Mouse (Mus musculus) limb, embryonic 10.5 days (tissue): ENCODE data around the gene Mettl26. TPM values are rescaled to one million over a fixed set of nuclear protein-coding genes. Genes with fewer than 3 reads are reported as not detected.

ENCODE experiments used
- DNase-seq: peaks from one replicate; pipeline ENCODE4 v3.0.0-alpha.2; 2017; ENCODE audit warnings: low spot score
- H3K27ac ChIP-seq: fragments of 300-500 bp; sonication (generic); 2 replicates; pipeline ENCODE4 v1.5.1; 2016; ENCODE audit warnings: mild to moderate bottlenecking
- H3K27me3 ChIP-seq: fragments of 300-500 bp; sonication (generic); 2 replicates; pipeline ENCODE4 v1.6.1; 2016; ENCODE audit warnings: low read depth, mild to moderate bottlenecking; ENCODE audit not compliant: poor library complexity, severe bottlenecking
- H3K36me3 ChIP-seq: fragments of 300-500 bp; sonication (generic); 2 replicates; pipeline ENCODE4 v1.6.1; 2016; ENCODE audit warnings: mild to moderate bottlenecking, moderate library complexity
- H3K4me1 ChIP-seq: fragments of 300-500 bp; sonication (generic); 2 replicates; pipeline ENCODE4 v1.6.1; 2016
- H3K4me3 ChIP-seq: fragments of 300-500 bp; sonication (generic); 2 replicates; pipeline ENCODE4 v1.5.1; 2016; ENCODE audit warnings: mild to moderate bottlenecking, moderate library complexity
- H3K9me3 ChIP-seq: fragments of 300-500 bp; sonication (generic); replicated peaks from 2 replicates; pipeline ENCODE4 v1.6.1; 2016; ENCODE audit warnings: mild to moderate bottlenecking
- WGBS: fragments of 180-500 bp; shearing (Covaris S2); methylation state at CpG from one replicate; pipeline ENCODE4 v1.1.7; 2016; 5-methylcytosine and 5-hydroxymethylcytosine counted together
- polyA plus RNA-seq: library from polyadenylated mRNA; unstranded; fragments of >200 nt; fragmentation: Nextera tagmentation; extraction: Ambion mirVana; gene quantifications from 2 replicates; pipeline ENCODE4 v1.2.1, GENCODE M21; 2016

The Mettl26 gene
- polyA plus RNA-seq, 1 experiment from 2014 or later, result 69.6 TPM

DNA sequence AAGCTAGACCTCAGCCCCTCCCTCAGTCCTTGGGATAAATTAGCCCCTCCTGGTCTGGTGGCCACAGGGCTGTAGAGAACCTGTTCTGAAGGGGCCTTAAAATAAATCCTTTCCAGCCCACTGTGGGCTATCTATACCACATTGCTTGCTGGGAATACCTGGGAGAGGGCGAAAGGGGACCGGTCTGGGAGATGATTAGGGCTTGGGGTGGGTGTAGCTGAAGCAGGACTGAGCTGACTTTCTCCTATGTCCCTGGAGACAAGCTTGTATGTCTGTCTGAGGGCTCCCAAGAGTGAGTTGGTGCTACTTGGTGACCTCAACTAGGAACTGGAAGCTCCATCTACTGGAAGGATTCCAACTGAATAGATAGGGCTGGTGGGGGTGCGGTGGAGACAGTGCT lies 2.2 kb downstream of the Mettl26 start:
- WGBS, result 91% methylated on average over 3 of the region's 3 CpGs
- Histone ChIP-seq H3K4me1 (peaks cover 77% of the 10 kb centered on the region), H3K4me3 (peak overlapping the region; percentile 92), H3K36me3 (peaks cover 36% of the 10 kb centered on the region), H3K9me3 (no peaks in the 10 kb centered on the region), H3K27me3 (no peaks in the 10 kb centered on the region), H3K27ac (no peak overlapping the region)
- no peak for DNase-seq

DNA sequence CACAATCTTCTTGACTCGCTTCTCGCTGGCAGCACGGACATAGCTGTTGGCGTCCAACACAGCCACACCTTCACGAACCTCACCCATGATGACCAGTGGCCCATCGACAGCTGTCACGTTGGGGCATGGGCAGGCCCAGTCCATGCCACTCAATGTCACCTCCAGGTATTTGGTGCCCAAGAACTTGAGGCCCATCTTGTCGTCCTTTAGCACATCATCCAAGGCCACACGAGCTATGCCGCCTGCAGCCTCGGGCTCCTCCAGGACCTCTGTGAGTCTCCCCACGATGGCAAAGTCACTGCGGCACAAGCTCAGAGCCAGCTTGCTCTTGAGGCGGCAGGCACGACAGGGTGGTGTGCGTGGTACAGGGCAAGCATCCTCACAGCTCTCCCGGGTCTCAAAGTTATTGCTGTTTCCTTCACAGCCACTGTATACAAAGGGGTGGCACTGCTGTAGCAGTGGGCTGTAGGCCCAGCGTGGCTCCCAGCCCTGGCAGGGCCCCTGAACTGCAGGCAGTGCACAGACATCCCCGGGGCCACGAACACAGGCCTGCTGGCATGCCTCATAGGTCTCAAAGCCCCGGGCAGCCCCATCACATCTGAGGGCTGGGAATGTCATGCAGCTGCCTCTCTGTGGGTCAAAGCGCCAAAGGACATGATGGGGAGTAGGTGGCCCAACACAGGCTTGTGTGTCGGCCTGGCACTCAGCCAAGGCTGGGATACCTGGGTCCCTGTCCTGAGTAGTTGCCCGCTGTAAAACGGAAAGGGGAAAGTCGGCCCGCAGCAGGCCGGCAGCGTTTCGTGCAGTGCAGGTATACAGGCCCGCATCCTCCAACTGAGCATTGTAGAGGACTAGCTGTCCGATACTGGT lies 3.1 kb downstream of the Mettl26 start:
- peaks cover 86% of the 10 kb centered on the region for H3K4me1 ChIP-seq
- peak overlapping the region; percentile 25; the same call in 1 of the 2 replicates for H3K27ac ChIP-seq
- H3K27me3 ChIP-seq, result no peaks in the 10 kb centered on the region
- no peaks in the 10 kb centered on the region for H3K9me3 ChIP-seq
- 0 out of 2 replicates have a peak overlapping the region, but pooled peaks have one; percentile 10 for H3K4me3 ChIP-seq
- H3K36me3 ChIP-seq, result peaks cover 46% of the 10 kb centered on the region
- WGBS, result 95% methylated on average over 32 of the region's 32 CpGs
- peak; percentile 30 for DNase-seq

DNA sequence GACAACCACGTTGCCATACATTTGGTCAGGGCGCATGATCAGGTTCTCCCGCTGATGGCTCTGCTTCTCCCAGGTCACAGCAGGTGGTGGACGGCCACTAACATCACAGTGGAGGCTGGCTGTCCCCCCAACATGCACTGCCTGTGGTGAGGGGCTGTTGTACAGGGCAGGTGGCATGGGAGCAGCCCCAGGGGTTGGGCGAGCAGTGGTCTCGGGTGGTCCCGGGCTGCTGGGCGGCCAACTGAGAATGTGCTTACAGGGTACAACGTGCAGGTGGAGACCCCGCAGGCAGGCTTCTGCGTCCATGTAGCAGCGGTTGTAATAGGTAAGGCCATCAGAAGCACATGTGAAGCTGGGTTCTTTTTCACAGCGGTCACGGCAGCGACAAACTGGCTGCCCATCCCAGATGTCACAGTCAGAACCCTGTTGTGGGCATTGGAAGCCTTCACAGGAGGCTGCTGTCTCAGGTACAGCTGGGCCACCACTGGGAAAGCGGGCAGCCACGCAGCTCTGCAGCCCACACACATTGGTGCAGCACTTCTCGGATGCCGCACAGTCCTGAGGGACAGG lies 3.8 kb downstream of the Mettl26 start:
- DNase-seq, result peak; percentile 27
- peaks cover 53% of the 10 kb centered on the region for H3K36me3 ChIP-seq
- 0 out of 2 replicates have a peak overlapping the region, but pooled peaks have one; percentile 10 for H3K4me3 ChIP-seq
- 91% methylated on average over 19 of the region's 19 CpGs for WGBS
- peaks cover 86% of the 10 kb centered on the region for H3K4me1 ChIP-seq
- H3K27me3 ChIP-seq, result no peaks in the 10 kb centered on the region
- H3K27ac ChIP-seq, result peak overlapping the region; percentile 25; the same call in 1 of the 2 replicates
- H3K9me3 ChIP-seq, result no peaks in the 10 kb centered on the region

DNA sequence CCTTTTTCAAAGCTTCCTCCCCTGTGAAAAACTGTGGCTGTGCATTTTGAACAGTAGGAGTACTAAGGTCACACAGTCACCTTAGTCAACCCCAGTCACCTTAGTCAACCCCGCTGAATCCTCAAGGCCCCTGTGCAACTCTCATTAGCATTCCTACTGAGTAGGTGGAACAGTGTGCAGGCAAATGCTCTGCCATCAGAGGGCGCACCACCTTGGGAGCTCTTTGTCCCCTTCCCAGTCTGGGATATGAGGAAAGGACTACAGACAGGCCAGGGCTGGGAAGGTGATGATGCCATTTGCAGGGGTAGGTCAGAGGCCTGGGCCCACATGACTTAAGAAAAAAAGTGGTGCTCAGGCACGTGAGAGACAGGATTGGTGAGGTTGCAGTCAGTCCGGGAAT lies 4.4 kb downstream of the Mettl26 start:
- Histone ChIP-seq H3K36me3 (peaks cover 58% of the 10 kb centered on the region), H3K27ac (0 out of 2 replicates have a peak overlapping the region, but pooled peaks have one; percentile 79), H3K27me3 (no peaks in the 10 kb centered on the region), H3K4me1 (peaks cover 85% of the 10 kb centered on the region), H3K9me3 (no peaks in the 10 kb centered on the region), H3K4me3 (no peak overlapping the region)
- DNase-seq, result peak; percentile 45
- WGBS, result 51% methylated on average over 4 of the region's 4 CpGs

DNA sequence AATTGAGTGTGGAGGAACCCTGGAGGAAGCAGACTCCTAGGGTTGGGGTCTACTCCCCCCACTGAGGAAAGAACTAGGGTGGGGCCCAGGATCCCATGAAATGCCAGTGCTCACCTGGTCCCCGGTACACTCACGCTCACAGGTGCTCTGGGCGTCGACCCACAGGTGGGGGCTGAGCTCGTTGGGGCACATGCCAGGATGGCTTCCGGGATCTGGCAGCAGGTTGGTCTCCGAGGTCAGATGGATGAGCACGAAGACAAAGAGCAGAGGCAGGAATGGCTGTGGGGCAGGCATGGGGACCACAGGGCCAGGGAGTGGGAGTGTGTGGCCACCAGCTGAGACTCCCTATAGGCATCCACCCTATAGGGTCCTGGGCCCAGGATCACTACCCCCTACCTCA lies 4.9 kb downstream of the Mettl26 start:
- peak overlapping the region; percentile 79 for H3K27ac ChIP-seq
- no peaks in the 10 kb centered on the region for H3K27me3 ChIP-seq
- peak; percentile 30 for DNase-seq
- 78% methylated on average over 8 of the region's 8 CpGs for whole genome bisulfite sequencing
- H3K9me3 ChIP-seq, result no peaks in the 10 kb centered on the region
- H3K36me3 ChIP-seq, result peaks cover 63% of the 10 kb centered on the region
- 0 out of 2 replicates have a peak overlapping the region, but pooled peaks have one; percentile 19 for H3K4me3 ChIP-seq
- H3K4me1 ChIP-seq, result peaks cover 83% of the 10 kb centered on the region

DNA sequence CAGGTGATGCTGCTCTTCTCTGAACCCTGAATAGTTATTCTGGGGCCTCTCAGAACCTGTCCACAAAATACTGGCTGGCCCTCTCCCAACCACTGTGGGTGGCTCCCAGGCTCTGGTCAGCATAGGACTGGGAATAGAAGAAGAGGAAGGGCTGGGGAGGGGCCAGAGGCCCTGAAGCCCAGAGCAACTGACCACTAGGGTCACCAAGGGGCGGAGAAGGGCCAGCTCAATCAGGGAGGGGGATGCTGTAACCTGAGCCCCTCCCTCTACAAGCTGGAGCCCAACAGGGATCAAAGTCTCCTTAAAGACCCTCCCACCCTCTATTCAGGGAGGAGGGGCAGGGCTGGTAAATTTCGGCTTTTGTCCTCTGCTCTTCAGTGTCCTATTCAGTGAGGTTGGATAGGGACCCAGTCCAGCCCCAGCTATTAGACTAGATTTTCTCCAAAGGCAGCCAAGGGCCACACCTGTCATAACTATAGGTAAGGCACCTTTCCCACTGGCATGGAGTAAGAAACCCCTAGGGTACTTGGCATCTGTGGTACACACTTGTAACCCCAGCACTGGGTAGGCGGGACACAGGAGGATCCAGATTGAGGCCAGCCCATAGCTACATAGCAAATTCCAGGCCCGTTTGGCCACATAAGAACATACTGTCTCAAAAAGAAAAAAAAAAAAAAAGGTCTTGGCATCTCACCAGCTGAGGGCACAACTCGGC lies 5.5 kb downstream of the Mettl26 start, which contains the start of gene Wfikkn1:
Gene Wfikkn1 (minus strand): TSS at position 663 of the 715 bp plus-strand sequence.
- DNase-seq, result peak; percentile 43
- peaks cover 69% of the 10 kb centered on the region for H3K36me3 ChIP-seq
- H3K4me1 ChIP-seq, result peaks cover 83% of the 10 kb centered on the region
- H3K27me3 ChIP-seq, result no peaks in the 10 kb centered on the region
- peak within 1 kb of the TSS; percentile 79 for H3K27ac ChIP-seq
- no peaks in the 10 kb centered on the region for H3K9me3 ChIP-seq
- peak within 1 kb of the TSS; percentile 20; the same call in 1 of the 2 replicates for H3K4me3 ChIP-seq
- WGBS, result 17% methylated on average over 5 of the region's 5 CpGs

DNA sequence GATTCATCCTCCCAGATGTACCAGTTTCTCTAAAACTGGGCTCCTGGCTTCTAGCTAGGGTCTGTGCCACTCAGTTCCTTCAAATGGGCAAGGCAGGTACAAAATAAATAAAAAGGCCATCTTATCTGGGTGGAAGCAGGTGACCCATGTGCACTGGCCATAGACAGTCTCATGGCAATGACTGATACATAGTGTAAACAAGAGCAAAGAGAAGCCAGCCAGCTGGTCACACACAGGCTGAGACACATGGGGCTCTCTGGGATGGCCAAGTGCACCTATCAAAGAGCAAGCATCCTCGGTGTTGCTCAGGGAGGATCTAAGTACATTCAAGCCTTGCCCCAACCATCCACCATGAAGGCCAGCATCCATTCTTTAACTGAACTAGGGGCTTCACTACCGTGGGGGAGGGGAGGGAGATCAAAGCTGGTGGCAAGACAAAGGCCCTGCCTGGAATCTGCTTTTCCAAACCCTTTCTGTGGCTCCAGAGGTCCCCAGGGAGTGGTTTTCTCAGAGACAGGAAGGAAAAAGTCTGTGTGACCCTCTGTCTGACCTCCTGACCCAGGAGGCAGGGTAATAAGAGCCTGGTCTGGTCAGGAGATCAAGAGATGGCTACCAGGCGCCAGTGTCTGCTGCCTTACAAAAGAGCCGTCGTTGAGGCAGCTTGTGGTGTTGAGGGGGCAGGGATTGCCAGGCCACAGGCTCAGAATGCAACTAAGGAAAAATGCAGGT lies 6.2 kb downstream of the Mettl26 start:
- peak overlapping the region; percentile 79 for H3K27ac ChIP-seq
- peak; percentile 62 for DNase-seq
- H3K9me3 ChIP-seq, result no peaks in the 10 kb centered on the region
- under 1% methylated on average over 5 of the region's 5 CpGs for WGBS
- peaks cover 75% of the 10 kb centered on the region for H3K4me1 ChIP-seq
- no peaks in the 10 kb centered on the region for H3K27me3 ChIP-seq
- peak overlapping the region; percentile 20; the same call in 1 of the 2 replicates for H3K4me3 ChIP-seq
- H3K36me3 ChIP-seq, result peaks cover 71% of the 10 kb centered on the region

DNA sequence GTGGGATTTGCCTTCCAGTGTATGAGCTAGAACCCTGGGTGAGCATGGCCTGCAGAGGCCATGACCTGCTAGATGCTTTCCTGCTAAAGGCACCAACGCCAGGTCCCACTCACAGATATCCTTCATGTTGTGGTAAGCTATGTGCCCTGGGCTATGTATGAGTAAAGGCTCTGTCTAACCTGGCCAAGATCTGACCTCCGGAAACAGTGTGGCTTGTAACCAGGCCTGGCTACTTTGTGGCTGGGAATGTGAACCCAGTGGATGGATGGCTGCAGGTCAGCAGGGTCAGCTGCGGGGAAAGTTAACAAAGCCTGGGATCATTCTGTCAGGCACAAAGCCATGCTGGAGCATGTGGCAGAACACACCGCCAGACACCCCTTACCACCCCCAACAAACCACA lies 6.8 kb downstream of the Mettl26 start:
- Histone ChIP-seq H3K27ac (peak overlapping the region; percentile 79), H3K4me1 (peaks cover 69% of the 10 kb centered on the region), H3K27me3 (no peaks in the 10 kb centered on the region), H3K36me3 (peaks cover 71% of the 10 kb centered on the region), H3K9me3 (no peaks in the 10 kb centered on the region), H3K4me3 (peak overlapping the region; percentile 20; the same call in 1 of the 2 replicates)
- DNase-seq, result no peak
- WGBS, result 10% methylated on average over 4 of the region's 4 CpGs

DNA sequence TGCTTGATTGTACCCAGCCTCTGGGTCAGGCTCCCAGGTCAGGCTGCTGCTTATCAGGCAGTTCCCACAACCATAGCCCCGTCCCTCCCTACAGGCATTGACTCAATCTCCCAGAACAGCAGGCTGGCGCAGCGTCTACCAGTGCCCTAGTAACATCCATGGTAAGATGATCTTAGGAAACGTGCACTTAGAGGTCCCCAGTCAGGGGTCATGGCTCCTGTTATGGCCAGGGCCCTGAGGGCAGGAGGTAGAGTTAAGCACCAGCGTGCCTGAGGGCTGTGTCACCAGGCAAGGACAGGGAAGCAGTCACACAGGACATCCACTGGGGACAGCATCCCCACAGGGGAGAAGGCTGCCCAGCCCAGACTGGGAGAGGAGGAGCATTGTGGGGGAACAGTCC lies 7.4 kb downstream of the Mettl26 start:
- Histone ChIP-seq H3K9me3 (no peaks in the 10 kb centered on the region), H3K4me3 (no peak overlapping the region), H3K4me1 (peaks cover 64% of the 10 kb centered on the region), H3K27ac (peak overlapping the region; percentile 79), H3K27me3 (no peaks in the 10 kb centered on the region), H3K36me3 (peaks cover 71% of the 10 kb centered on the region)
- WGBS, result 16% methylated on average over 5 of the region's 5 CpGs
- DNase-seq, result peak; percentile 54

DNA sequence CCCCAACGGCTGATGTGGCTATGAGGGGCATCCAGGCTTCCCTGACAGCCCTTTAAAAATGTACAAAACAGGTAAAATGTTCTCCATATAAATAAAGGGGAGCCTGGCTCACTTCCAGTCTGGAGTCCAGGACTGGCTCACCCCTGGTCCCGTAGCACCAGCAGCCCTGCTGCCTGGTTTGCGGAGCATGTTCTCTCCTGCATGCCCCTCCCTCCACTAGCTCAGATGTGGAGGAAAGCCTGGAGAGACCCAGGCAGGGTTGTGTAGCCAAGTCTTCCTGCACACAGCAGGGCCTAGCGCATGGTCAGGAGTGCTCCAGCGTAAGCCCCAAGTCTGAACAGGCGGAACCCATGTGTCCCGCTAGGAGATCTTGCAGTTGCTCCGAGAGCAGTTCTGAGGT lies 8.4 kb downstream of the Mettl26 start:
- no peak for DNase-seq

DNA sequence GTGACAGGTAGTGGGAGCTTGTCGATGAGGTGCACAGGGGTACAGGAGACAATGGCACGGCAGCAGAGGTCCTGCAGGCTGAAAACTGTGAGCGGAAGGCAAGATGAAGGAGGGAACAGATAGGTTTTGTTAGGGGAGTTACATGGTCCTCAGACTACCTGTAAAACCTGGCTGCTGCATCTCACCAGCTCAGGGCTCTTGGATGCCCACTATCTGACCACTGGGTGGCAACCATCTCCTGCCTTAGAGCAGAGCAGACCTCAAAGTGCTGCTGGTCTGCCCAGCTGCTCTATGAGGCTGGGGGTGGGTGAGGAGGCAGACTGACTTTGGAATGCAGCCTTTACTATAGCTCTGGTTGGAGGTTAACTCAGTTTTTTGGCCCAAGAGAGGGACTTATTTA lies 8.9 kb downstream of the Mettl26 start:
- Histone ChIP-seq H3K4me1 (peaks cover 53% of the 10 kb centered on the region), H3K9me3 (no peaks in the 10 kb centered on the region), H3K27me3 (no peaks in the 10 kb centered on the region), H3K4me3 (no peak overlapping the region), H3K36me3 (peaks cover 71% of the 10 kb centered on the region), H3K27ac (no peak overlapping the region)
- 86% methylated on average over 3 of the region's 3 CpGs for WGBS
- DNase-seq, result no peak

More for the DNA sequence above, 8.4 kb downstream of the Mettl26 start:
- Histone ChIP-seq H3K36me3 (peaks cover 71% of the 10 kb centered on the region), H3K4me1 (peaks cover 58% of the 10 kb centered on the region), H3K9me3 (no peaks in the 10 kb centered on the region), H3K27ac (peak overlapping the region; percentile 79), H3K27me3 (no peaks in the 10 kb centered on the region), H3K4me3 (no peak overlapping the region)
- 90% methylated on average over 8 of the region's 8 CpGs for WGBS

DNA sequence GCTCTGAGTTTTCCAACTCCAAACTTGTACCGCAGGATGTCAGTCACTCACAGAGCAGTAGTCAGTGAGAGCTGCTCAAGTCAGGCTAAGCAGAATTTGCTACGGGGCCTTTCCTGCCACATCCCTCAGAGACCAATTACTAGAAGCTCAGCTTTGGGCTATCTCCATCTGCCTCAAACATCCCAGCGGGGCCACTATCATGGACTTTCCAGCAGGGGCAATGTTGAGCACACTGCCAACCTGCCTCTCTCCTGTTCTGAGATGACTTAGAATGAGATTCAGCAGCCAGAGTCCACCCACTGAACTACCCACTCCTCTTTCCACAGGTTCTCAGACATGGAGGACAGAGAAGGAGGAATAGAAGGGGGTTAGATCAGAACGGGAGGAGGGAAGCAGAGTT lies 10.8 kb downstream of the Mettl26 start:
- Histone ChIP-seq H3K27me3 (no peaks in the 10 kb centered on the region), H3K4me1 (peaks cover 35% of the 10 kb centered on the region), H3K4me3 (no peak overlapping the region), H3K27ac (no peak overlapping the region), H3K9me3 (no peaks in the 10 kb centered on the region), H3K36me3 (peaks cover 76% of the 10 kb centered on the region)
- 60% methylated on average over 4 of the region's 4 CpGs for WGBS
- DNase-seq, result no peak
